Mouse (Mus musculus) thymus, adult 2 months (tissue): ENCODE data around the gene Aoc2. TPM values are rescaled to one million over a fixed set of nuclear protein-coding genes. Genes with fewer than 3 reads are reported as not detected.
"Not testable (repeated sequence)": the region's sequence is repeated elsewhere in the genome, so short reads cannot be mapped to it uniquely, and the experiment has no call there.

Experiments used
- DNase-seq: peaks from one replicate; pipeline ENCODE4 v3.0.0; 2021
- H3K27ac ChIP-seq: fragments of 200-500 bp; 2 replicates; pipeline ENCODE4 v1.5.1; 2012; ENCODE audit warnings: low read length, control low read depth; ENCODE audit not compliant: control insufficient read depth, insufficient read depth
- H3K27me3 ChIP-seq: fragments of 200-500 bp; 2 replicates; pipeline ENCODE4 v1.6.1; 2012; ENCODE audit warnings: mild to moderate bottlenecking, low read length, moderate library complexity, mixed read lengths; ENCODE audit not compliant: control insufficient read depth, insufficient read depth
- H3K36me3 ChIP-seq: fragments of 200-500 bp; 2 replicates; pipeline ENCODE4 v1.6.1; 2012; ENCODE audit warnings: mild to moderate bottlenecking, low read length, moderate library complexity; ENCODE audit not compliant: control insufficient read depth, insufficient read depth
- H3K4me1 ChIP-seq: fragments of 200-500 bp; replicated peaks from 2 replicates; pipeline ENCODE4 v1.6.1; 2012; ENCODE audit warnings: low read length; ENCODE audit not compliant: control insufficient read depth, insufficient read depth
- H3K4me3 ChIP-seq: fragments of 200-500 bp; 2 replicates; pipeline ENCODE4 v1.5.1; 2012; ENCODE audit warnings: mild to moderate bottlenecking, low read length, control low read depth, moderate library complexity; ENCODE audit not compliant: control insufficient read depth, insufficient read depth
- CTCF ChIP-seq: fragments of 200-500 bp; IDR thresholded peaks from 2 replicates; pipeline ENCODE4 v1.5.1; 2012; ENCODE audit warnings: mild to moderate bottlenecking, control low read depth, low read length, moderate library complexity, borderline replicate concordance; ENCODE audit not compliant: control insufficient read depth, poor library complexity, insufficient read depth; ENCODE audit errors: extremely low read depth
- POLR2A ChIP-seq: fragments of 200-500 bp; IDR thresholded peaks from 2 replicates; pipeline ENCODE4 v1.6.1; 2012; ENCODE audit warnings: mild to moderate bottlenecking, low read length, control low read depth, moderate library complexity; ENCODE audit not compliant: control insufficient read depth, poor library complexity, insufficient read depth; ENCODE audit errors: extremely low read depth
- WGBS: fragments of 180-500 bp; shearing (Covaris S2); methylation state at CpG from one replicate; pipeline ENCODE4 v1.1.7; 2018; 5-methylcytosine and 5-hydroxymethylcytosine counted together
- polyA plus RNA-seq: library from polyadenylated mRNA; depleted of rRNA; stranded (reverse); fragments of >200 nt; gene quantifications from 2 replicates; pipeline ENCODE4 v1.2.3, GENCODE M21; 2012; rRNA removed

The Aoc2 gene
- polyA plus RNA-seq, 1 experiment, result 16.2 TPM

DNA sequence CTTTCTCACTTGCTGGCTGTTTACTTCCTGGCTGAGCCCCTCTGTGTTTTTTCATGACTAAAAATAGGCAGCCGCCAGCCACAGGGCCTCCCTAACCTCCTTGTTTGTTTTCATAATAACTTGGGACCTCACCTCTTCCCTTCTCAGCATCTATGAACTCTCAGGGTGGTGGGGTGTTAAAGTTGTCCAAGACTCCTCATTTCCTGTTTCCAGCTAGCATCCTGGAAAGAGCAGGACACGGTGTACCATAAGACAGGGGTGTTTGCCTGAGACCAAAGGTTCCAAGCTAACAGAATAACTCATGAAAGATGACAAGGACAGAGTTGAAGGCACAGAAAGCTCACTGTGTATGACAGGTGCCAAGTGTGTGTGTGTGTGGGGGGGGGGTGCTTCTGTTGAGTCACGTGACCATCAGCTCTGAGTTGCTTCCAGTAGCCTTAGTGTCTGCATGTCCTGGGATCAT lies 35.8 kb downstream of the Aoc2 start:
- Histone ChIP-seq H3K4me1 (peaks cover 32% of the 10 kb centered on the region), H3K27ac (peak overlapping the region; percentile 94), H3K36me3 (no peaks in the 10 kb centered on the region), H3K27me3 (no peaks in the 10 kb centered on the region), H3K4me3 (no peak overlapping the region)
- 28% methylated on average over 3 of the region's 3 CpGs for WGBS
- peak; percentile 33 for DNase-seq
- TF ChIP-seq CTCF (no peak), POLR2A (no peak)

DNA sequence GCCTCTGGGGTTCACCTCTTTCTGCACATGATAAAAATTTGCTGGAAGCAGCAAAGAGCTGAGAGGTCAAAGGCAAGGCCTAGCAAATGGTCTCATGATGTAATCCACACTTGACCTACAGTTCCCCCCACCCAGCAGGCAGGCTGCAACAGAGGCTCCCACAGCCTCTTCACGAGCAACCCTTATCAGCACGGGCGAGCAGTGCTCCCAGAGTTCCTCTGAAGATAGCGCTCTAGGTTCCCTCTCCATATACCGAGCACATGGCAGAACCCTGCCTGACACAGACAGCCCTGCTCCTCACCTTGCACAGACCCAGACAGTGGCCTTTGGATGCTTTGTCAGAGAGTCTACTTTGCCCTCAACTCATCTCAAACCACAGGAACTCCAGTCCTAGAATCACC lies 39.7 kb downstream of the Aoc2 start:
- TF ChIP-seq CTCF (no peak), POLR2A (no peak)
- WGBS, result 94% methylated on average over 5 of the region's 5 CpGs
- Histone ChIP-seq H3K27me3 (no peaks in the 10 kb centered on the region), H3K36me3 (no peaks in the 10 kb centered on the region), H3K4me3 (no peak overlapping the region), H3K27ac (no peak overlapping the region), H3K4me1 (peaks cover 30% of the 10 kb centered on the region)
- no peak for DNase-seq

DNA sequence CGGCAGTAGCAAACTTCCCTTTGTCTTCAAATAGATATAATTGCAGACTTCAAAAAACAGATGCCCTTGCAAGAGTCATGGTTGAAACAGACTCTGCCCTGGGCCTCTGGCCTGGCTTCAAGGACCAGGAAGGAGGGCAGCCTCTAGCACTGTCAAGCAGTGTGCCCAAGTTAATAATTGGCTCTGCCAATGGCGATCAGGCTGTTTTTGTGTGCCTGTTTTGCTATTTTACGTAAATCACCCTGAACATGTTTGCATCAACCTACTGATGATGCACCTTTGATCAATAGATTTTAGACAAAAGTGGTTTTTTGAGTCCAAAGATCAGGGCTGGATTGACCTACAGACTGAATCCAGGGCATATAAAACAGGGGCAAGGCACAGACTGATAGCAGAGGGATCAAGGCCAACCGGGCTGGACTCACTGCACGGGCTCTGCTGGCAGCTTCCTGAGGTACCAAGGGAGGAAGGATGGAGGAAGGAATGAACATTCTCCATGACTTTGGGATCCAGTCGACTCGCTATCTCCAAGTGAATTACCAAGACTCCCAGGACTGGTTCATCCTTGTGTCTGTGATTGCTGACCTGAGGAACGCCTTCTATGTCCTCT lies 42.6 kb downstream of the Aoc2 start, which contains the start of gene G6pc:
Gene G6pc (plus strand): TSS at position 236 of the 610 bp plus-strand sequence.
- Histone ChIP-seq H3K27ac (no peak within 1 kb of the TSS), H3K4me3 (no peak within 1 kb of the TSS), H3K36me3 (no peaks in the 10 kb centered on the region), H3K4me1 (peaks cover 5% of the 10 kb centered on the region), H3K27me3 (no peaks in the 10 kb centered on the region)
- no peak for DNase-seq
- 94% methylated on average over 8 of the region's 8 CpGs for WGBS
- TF ChIP-seq POLR2A (no peak), CTCF (no peak)

DNA sequence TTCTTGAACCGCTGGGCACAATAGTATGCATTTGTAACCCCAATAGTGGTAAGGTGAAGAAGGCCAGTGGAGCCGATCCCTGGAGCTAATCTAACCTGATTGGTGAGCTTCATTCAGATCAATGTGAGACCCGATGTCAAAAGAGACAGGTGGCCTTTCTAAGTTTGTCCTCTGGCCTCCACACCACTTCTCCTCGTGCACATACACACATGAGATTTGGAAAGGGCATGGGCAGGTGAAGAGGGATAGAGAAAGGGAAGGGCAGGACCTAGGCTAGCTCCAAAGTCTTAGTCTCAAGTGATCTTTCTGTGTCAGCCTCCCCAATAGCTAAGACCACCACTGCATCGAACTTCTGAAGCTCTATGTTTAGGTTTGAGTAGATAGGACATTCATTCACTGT lies 45.3 kb downstream of the Aoc2 start:
- H3K4me3 ChIP-seq, result no peak overlapping the region
- no peaks in the 10 kb centered on the region for H3K36me3 ChIP-seq
- no peak for DNase-seq
- 84% methylated on average over 5 of the region's 5 CpGs for WGBS
- H3K27me3 ChIP-seq, result no peaks in the 10 kb centered on the region
- TF ChIP-seq CTCF, result no peak
- no peak for TF ChIP-seq POLR2A
- H3K4me1 ChIP-seq, result peaks cover 8% of the 10 kb centered on the region; the same call in 1 of the 2 replicates
- H3K27ac ChIP-seq, result no peak overlapping the region

DNA sequence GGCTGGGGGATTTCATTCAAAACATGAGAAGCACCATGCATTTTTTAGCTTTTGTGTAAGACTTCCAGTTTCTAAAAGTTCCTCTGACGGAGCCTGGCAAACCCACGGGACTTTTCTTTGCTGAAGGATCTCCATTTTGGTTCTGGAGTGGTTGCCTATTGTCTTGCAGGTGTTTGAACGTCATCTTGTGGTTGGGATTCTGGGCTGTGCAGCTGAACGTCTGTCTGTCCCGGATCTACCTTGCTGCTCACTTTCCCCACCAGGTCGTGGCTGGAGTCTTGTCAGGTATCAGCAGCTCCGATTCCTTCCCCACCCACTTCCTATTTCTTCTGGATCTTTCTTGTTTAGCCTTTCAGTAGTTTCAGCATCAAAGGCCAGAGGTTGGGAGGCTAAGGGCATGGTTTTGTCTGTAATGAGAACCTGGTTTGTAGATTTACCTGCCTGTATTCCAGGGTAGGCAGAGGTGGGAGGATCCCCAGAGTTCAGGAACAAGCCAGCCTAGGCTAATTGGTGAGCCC lies 49.6 kb downstream of the Aoc2 start:
- H3K4me3 ChIP-seq, result no peak overlapping the region
- no peaks in the 10 kb centered on the region for H3K27me3 ChIP-seq
- TF ChIP-seq POLR2A (no peak), CTCF (no peak)
- no peak for DNase-seq
- WGBS, result 14% methylated on average over 7 of the region's 7 CpGs
- no peak overlapping the region for H3K27ac ChIP-seq
- no peaks in the 10 kb centered on the region for H3K36me3 ChIP-seq
- peaks cover 8% of the 10 kb centered on the region; the same call in 1 of the 2 replicates for H3K4me1 ChIP-seq

DNA sequence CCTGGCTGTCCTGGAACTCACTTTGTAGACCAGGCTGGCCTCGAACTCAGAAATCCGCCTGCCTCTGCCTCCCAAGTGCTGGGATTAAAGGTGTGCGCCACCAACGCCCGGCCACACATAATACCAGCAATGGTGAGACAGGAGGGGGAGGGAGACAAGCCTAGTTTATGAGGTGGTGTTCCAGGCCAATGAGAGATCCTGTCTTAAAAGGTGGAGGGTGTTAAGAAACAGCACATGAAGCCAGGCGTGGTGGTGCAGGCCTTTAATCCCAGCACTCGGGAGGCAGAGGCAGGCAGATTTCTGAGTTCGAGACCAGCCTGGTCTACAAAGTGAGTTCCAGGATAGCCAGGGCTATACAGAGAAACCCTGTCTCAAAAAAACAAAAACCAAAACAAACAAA lies 53.3 kb downstream of the Aoc2 start:
- H3K4me1 ChIP-seq, H3K4me3 ChIP-seq, H3K27ac ChIP-seq, H3K27me3 ChIP-seq, DNase-seq, H3K36me3 ChIP-seq: not testable (repeated sequence)
- WGBS, result 95% methylated on average over 8 of the region's 8 CpGs

DNA sequence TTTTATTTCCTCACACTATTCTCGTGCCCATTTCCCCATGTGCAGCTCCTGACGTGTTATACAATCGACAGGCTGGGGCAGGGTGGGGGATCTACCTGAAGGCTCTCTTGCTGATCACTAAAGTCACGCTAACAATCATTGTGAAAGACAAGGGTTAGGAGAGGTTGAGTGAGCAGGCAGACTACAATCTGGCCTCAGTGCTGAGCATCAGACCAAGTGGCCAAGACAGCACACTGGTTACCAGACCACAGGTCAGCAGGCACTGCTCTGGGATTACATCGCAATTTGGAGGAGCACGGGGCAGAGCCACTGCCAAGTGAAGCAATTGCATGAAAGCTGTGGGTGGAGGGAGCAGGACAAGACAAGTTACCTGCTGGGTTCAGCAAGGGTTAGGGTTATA lies 54.1 kb downstream of the Aoc2 start:
- no peak for DNase-seq
- Histone ChIP-seq H3K27ac (no peak overlapping the region), H3K36me3 (no peaks in the 10 kb centered on the region), H3K27me3 (no peaks in the 10 kb centered on the region), H3K4me3 (no peak overlapping the region), H3K4me1 (peaks cover 6% of the 10 kb centered on the region; the same call in 1 of the 2 replicates)
- 81% methylated on average over 6 of the region's 6 CpGs for WGBS
- TF ChIP-seq POLR2A, result no peak
- TF ChIP-seq CTCF, result no peak

Other genes with a start within 250 kb of the Aoc2 start
- gene Hsd17b1, start 246.7 kb upstream of the Aoc2 start, polyA plus RNA-seq, result 0.40 and 0.93 TPM in 2 replicates
- gene Coasy, start 242.5 kb upstream of the Aoc2 start, polyA plus RNA-seq, result 68.5 and 74.2 TPM in 2 replicates
- 79.1 and 110 TPM in 2 replicates for gene Mlx, start 237.8 kb upstream of the Aoc2 start, polyA plus RNA-seq
- 6.0 and 6.1 TPM in 2 replicates for gene Psmc3ip, start 229.6 kb upstream of the Aoc2 start, polyA plus RNA-seq
- 118 and 130 TPM in 2 replicates for gene Retreg3, start 205.2 kb upstream of the Aoc2 start, polyA plus RNA-seq
- 50.3 and 67.4 TPM in 2 replicates for gene Tubg1, start 205.1 kb upstream of the Aoc2 start, polyA plus RNA-seq
- 2.6 and 3.3 TPM in 2 replicates for gene Tubg2, start 169.2 kb upstream of the Aoc2 start, polyA plus RNA-seq
- gene Cntnap1, start 154.5 kb upstream of the Aoc2 start, polyA plus RNA-seq, result 4.5 and 5.3 TPM in 2 replicates
- 11.9 and 12.1 TPM in 2 replicates for gene Plekhh3, start 153.7 kb upstream of the Aoc2 start, polyA plus RNA-seq
- 2.9 and 3.9 TPM in 2 replicates for gene Ccr10, start 149.6 kb upstream of the Aoc2 start, polyA plus RNA-seq
- gene Ezh1, start 98.6 kb upstream of the Aoc2 start, polyA plus RNA-seq, result 38.8 and 43.3 TPM in 2 replicates
- 13.5 and 20.5 TPM in 2 replicates for gene Ramp2, start 79.0 kb upstream of the Aoc2 start, polyA plus RNA-seq
- gene Vps25, start 71.4 kb upstream of the Aoc2 start, polyA plus RNA-seq, result 88.3 and 92.6 TPM in 2 replicates
- 1.2 TPM in 2 replicates for gene Wnk4, start 64.5 kb upstream of the Aoc2 start, polyA plus RNA-seq
- gene Cntd1, start 46.1 kb upstream of the Aoc2 start, polyA plus RNA-seq, result 0.71 and 0.84 TPM in 2 replicates
- gene Coa3, start 45.9 kb upstream of the Aoc2 start, polyA plus RNA-seq, result 245 and 273 TPM in 2 replicates
- gene Becn1, start 22.8 kb upstream of the Aoc2 start, polyA plus RNA-seq, result 176 and 192 TPM in 2 replicates
- 103 and 106 TPM in 2 replicates for gene Psme3, start 8.8 kb upstream of the Aoc2 start, polyA plus RNA-seq
- gene Aoc3, start 5.5 kb downstream of the Aoc2 start, polyA plus RNA-seq, result 11.8 and 12.1 TPM in 2 replicates
- 0.15 and 0.37 TPM in 2 replicates for gene G6pc, start 42.5 kb downstream of the Aoc2 start, polyA plus RNA-seq
- 33.4 and 37.2 TPM in 2 replicates for gene Aarsd1, start 92.6 kb downstream of the Aoc2 start, polyA plus RNA-seq
- 0.49 TPM in 1 of 2 replicates, not detected in the other for gene Gm27029, start 99.7 kb downstream of the Aoc2 start, polyA plus RNA-seq
- gene Rundc1, start 100.0 kb downstream of the Aoc2 start, polyA plus RNA-seq, result 27.4 and 28.5 TPM in 2 replicates
- 1.3 and 3.1 TPM in 2 replicates for gene Ptges3l, start 100.3 kb downstream of the Aoc2 start, polyA plus RNA-seq
- gene Rpl27, start 117.2 kb downstream of the Aoc2 start, polyA plus RNA-seq, result 666 and 730 TPM in 2 replicates
- gene Ifi35, start 123.3 kb downstream of the Aoc2 start, polyA plus RNA-seq, result 63.6 and 83.6 TPM in 2 replicates
- gene Rnd2, start 139.9 kb downstream of the Aoc2 start, polyA plus RNA-seq, result 3.5 and 4.3 TPM in 2 replicates
- gene Vat1, start 141.2 kb downstream of the Aoc2 start, polyA plus RNA-seq, result 67.9 and 73.6 TPM in 2 replicates
- 4.3 and 6.0 TPM in 2 replicates for gene Brca1, start 226.9 kb downstream of the Aoc2 start, polyA plus RNA-seq
- gene Nbr1, start 227.1 kb downstream of the Aoc2 start, polyA plus RNA-seq, result 142 and 145 TPM in 2 replicates